Mouse (Mus musculus): ENCODE results near the gene Rrn3.

DNA sequence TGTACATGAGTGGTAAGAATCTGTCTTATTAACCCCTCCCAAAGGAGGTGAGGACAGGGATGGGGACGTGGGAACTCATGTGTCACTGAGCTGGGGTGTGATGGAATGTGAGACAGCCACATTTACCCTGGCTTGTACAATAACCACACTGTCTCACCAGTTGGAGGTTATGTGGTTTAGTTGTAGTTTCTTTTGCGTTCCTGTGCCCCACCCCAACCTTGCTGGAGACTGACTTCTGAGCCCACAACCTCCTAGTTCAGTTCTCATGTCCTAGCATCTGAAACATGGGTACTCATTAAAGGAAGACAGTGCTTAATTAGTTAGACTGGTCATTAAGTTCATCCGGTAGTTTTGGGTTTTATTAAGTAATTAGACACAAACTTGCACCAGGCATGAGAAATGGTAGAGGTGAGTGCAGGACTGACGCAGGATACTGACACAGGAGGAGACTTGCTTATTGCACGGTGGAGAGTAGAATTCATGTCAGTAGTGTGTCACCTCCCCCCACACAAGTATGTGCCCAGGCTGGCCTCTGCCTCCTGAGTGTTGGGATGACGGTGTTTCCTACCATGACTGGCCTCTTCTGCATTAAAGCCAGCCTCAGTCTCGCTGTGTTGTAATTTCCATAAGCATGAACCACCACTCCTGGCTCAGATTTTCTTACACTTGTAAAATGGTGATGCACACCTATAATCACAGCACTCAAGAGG is 45.4 kb downstream of the Rrn3 start:
- TF ChIP-seq CTCF (IDR thresholded peaks at IDR 0.05; ENCODE audit: control insufficient read depth, insufficient read depth, insufficient replicate concordance, low read depth, low read length) (no peak), POLR2A (IDR thresholded peaks at IDR 0.05; ENCODE audit: control insufficient read depth, low read depth, low read length) (no peak)
